Mouse (Mus musculus) forelimb bud, embryonic 11.5 days (tissue): ENCODE measurements around the gene Ift122.
A peak's percentile ranks its signal among the peaks of the same experiment; 100 is the strongest.
"Not testable (repeated sequence)": the region's sequence is repeated elsewhere in the genome, so short reads cannot be mapped to it uniquely, and the experiment has no call there.

Experiments
- DNase-seq: peaks from one replicate; pipeline ENCODE4 v3.0.0-alpha.2; 2012; ENCODE audit warnings: low read depth, low spot score

Gene Ift122

DNA sequence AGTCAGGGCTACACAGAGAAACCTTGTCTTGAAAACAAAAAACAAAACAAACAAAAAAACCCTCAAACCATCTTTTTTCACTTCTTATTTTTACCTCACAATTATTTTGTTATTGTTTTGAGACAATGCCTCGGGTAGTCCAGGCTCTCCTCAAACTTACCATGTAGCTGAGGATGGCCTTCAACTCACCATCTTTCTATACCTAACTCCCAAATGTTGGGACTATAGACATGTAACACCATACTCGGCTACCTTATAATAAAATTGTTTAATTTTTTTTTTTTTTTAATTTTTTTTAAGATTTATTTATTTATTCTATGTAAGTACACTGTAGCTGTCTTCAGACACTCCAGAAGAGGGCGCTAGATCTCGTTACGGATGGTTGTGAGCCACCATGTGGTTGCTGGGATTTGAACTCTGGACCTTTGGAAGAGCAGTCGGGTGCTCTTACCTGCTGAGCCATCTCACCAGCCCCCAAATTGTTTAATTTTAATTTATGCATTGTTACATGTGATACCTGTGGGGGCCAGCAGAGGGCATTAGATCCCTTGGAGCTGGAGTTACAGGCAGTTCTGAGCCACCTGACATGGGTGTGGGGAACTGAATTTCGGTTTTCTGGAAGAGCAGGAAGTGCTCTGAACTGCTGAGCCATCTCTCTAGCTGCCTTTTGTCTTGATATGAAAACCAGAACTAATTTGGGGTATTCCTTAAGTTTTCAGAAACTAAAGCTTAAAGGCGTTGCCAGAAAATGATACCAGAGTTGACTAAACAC is 6.4 kb upstream of the Ift122 start:
- peak; percentile 48 for DNase-seq

DNA sequence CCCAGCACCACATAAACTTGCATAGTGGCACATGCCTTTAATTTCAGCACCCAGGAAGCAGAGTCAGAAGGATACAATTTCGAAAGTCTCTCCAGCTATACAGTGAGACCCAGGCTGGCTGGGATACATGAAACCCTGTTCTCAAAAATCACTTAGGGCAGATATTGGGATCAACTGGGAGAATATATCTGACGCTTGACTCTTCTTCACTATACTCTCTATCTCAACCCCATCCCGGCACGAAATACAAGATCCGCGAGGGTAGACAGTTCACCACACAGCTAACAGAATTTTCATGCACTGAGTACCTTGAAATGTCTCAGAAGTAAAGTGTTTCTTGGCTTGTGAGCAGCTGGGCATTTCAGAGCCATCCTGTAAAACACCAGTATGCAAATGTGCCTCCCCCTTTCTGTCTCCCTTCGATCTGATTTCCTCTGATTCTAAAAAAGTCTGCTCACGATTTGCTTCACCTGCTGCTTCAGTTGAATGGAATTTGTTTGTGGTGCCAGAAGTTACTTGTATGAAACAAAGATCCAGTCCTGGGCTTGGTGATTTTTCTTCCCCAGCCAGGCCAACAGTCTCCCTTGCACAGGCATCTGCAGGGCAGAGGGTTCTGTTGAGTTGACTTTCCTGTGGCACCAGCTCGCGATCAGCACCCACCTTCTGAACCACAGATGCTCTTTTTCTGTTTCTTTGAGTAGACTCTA is 4.5 kb upstream of the Ift122 start:
- DNase-seq: no peak

DNA sequence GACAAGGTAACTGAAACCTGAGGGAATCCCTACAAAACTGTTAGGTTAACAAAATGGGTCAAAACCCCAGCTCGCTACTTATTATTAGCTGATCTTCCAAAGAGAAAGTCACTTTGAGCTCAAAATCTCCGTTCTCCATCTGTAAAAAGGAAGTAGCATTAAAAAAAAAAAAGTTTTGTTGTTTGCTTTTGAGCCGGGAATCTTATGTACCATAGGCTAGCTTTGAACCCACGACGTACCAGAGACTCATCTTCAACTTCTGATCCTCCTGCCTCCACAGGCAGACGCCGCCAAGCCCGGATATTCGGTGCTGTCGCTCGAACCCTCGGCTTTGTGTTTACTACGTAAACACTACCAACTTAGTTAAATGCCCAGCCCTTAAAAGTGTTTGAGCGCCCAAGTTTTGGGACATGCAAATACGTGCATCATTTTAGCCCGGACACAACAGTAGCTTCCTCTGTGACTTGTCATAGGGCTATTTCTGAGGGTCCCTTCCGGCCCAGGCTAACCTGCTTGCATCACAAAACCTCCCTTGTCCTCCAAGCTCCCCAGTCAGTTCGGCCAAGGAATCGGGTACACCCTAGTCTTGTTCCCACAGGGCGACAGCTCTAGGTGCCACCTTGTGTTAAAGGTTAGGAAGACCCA is 702 bp upstream of the Ift122 start:
- no peak for DNase-seq

DNA sequence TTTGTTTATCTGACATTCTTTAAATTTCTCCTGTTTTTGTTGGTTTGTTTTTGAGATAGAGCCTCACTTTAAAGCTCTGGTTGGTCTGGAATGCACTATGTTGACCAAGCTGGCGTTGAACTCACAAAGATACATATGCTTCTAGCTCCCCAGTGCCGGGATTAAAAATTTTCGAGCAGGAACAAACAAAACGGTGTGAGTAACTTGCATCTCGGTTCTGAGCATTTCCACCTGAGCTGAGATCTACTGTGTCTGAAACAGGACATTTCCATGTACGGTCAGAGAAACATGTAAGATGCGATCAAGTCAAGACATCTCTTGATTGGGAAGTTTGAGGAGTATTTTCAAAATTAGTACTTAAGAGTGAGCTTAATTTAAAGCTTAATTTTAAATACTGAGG is 715 bp downstream of the Ift122 start:
- DNase-seq: no peak

GRCm38 (mm10) chr6:115854432-115854831 is 1.2 kb downstream of the Ift122 start:
- DNase-seq: no peak

- no peak for DNase-seq
Observed at GRCm38 (mm10) chr6:115855733-115856360, 2.6 kb downstream of the Ift122 start.

GRCm38 (mm10) chr6:115856361-115856745 is 3.1 kb downstream of the Ift122 start:
- DNase-seq: no peak

DNA sequence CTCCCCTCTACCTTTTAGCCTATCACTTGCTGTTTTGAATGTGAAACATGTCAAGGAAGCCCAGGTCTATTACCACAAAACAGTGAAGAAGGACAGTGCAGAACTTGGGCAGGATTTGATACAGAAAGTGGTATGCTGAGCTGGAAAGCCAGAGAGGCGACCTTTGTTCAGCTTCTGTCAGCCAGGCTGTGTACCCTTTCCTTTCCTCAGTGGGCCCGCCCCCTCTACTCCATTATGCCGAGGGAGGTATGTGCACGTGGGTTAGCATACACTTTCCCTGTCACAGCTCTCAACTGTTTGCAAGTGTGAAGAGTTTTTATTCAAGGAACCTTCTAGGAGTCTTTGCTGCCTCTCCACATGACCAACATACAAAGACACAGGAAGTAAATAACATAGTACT is 6.0 kb downstream of the Ift122 start:
- no peak for DNase-seq

DNA sequence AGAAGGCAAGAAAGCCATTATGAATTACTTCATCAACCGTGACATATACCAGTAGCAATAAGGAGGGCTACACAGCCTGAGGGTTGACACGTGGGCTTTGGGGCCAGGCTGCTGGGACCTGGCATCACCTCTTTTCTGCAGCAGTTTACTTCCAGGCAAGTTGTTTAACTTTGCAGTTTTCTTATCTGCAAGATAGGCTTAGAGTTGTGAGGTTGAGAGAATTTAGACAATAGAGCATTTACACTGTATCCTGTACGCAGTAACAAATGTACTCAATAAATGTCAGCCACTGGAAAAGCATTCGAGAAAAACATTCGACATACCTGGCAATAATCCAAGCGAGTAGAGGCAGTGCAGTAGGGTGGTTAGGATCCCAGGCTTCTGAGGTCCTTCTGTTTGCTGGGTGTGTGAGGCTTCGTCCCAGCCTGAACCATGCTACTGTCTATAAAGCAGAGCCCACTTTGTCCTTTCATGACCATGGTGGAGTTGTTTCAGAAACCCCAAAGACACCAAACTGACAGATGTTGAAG is 6.8 kb downstream of the Ift122 start:
- no peak for DNase-seq

GRCm38 (mm10) chr6:115863340-115863841 is 10.1 kb downstream of the Ift122 start:
- DNase-seq: no peak

- no peak for DNase-seq
Observed at GRCm38 (mm10) chr6:115865246-115865645, 12.0 kb downstream of the Ift122 start.

GRCm38 (mm10) chr6:115867157-115867556 is 13.9 kb downstream of the Ift122 start:
- DNase-seq: not testable (repeated sequence)

DNA sequence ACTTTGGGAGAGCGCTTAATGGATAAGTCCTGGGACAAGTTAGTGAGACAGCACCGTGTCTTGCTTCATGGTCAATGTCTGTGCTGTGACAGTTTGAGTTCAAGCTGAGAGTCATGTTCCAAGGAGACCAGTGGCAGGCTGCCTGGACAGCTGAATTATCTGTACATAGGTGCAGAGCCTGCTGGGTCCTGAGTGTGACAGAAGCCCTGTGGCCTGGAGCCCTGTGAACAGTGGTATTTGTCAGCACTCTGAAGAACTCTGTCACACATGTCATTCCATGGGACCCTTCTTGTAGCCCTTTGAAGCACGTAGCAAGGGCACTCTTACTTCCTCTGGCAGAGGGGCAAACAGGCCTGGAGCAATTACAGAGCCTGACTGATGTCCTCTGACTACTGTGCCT is 18.0 kb downstream of the Ift122 start:
- DNase-seq: not testable (repeated sequence)

DNA sequence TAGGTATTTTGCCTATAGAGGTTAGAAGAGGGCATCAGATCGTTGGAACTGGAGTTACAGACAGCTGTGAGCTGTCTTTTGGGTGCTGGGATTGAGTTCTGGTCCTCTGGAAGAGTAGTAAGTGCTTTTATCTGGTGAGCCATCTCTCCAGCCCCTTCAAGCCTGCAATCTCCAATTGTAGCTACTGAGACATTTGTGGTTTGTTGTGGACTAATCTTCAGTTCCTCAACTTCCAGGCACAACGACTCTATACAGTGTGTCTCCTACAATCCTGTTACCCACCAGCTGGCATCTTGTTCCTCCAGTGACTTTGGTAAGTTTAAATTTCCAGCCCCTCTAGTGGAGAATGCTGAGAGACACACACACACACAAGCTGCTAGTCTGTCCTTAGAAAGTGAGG is 24.0 kb downstream of the Ift122 start:
- DNase-seq: no peak

DNA sequence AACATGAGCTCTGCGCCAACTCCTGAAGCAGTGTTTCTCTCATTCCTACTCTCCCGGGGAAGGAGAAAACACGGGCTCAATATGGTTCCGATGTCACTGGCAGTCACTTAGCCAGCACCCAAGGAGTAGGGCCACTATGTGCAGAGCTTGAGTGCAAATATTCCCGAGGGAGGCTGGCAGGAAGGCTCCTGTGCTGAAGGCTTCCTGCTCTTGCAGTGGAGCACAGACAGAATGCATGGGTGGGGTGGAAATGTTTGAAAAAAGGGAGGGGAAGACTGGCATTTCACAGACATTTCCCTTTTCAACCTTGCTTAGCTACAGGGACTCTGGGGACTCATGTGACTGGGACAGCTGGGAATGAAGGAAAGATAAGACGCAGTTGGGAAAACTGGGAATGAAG is 25.4 kb downstream of the Ift122 start:
- no peak for DNase-seq

DNA sequence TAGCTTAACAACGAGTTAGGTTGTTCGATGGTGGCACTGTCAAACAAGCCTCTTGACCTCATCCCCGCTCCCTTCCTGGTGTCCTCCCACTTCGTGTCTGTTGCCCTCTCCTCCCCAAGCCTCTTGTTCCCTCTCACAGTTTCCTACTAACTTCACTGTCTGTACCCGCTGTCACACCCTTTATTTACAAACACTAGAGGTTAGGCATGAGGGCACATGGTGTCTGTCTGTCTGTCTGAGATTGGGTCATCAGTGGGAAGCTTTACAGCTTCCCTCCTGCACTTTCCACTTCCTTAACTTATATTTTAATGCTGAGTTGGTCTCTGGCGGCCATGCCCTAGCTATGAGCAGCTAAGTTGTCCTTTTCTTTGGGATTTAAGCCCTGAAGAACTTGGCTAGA is 26.5 kb downstream of the Ift122 start:
- no peak for DNase-seq

- no peak for DNase-seq
Observed at GRCm38 (mm10) chr6:115880751-115881150, 27.5 kb downstream of the Ift122 start.

- no peak for DNase-seq
Observed at GRCm38 (mm10) chr6:115884018-115884417, 30.7 kb downstream of the Ift122 start.

GRCm38 (mm10) chr6:115886894-115887293 is 33.6 kb downstream of the Ift122 start:
- DNase-seq: no peak

DNA sequence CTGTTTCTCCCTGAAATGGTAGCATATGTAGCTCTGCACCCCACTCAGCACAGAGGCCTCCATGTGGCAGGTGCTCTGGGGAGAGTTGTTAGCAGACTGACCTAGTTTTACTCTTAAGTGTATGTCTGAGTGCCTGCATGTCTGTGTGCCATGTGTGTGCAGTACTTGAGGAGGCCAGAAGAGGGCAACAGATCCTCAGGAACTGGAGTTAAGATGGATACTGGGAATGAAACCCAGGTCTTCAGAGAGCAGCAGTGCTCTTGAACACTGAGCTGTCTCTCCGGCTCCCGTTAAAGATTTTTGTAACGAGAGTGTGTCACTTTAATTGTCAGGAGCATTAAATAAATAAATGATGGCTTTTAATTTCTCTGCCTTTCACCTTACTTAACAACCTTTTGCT is 35.0 kb downstream of the Ift122 start:
- no peak for DNase-seq

DNA sequence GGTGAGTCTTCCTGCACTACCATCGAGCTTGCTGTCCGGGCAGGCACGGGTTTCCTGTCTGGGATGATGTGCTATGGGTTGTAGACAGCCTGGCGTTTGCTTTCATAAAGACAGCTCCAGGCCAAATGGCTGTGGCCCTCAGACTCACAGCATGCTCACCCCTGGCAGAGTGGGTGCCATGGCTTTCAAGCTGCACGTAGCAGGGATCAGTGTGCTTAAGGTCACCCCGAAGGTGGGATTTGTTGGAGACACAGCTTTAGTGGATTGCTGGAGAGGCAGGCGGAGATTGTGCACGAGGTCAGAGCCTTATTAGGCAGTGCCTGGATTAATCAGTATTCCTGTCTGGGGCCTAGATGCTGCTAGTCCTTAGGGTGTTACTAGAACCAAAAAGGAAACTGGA is 37.3 kb downstream of the Ift122 start:
- DNase-seq: no peak

DNA sequence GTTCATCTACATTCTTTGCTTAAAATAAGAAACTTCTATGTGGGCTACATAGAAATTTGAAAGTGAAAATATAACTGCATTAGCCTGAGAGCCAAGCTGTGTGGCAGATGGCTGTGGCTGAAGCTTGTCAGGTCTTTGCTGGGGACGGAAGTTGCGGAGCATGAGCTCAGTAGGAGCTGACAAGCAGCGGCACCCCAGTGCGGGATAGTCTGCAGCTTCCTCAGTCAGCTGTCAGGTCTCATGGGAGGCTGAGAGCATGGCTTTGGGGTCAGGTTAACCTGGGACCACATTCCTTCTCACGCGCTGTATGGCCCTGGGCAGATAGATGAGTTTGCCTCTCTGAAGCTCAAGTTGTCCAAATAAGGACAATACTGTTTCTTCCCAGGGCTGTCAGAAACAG is 37.8 kb downstream of the Ift122 start:
- no peak for DNase-seq
